Mouse (Mus musculus) embryonic facial prominence, embryonic 10.5 days (tissue): ENCODE data around the gene Cnot6. TPM values are rescaled to one million over a fixed set of nuclear protein-coding genes. Genes with fewer than 3 reads are reported as not detected.

Experiments used
- DNase-seq: peaks from one replicate; pipeline ENCODE4 v3.0.0-alpha.2; 2017; ENCODE audit warnings: low spot score
- H3K27ac ChIP-seq: fragments of 300-500 bp; sonication (generic); replicated peaks from 2 replicates; pipeline ENCODE4 v1.5.1; 2016; ENCODE audit warnings: mild to moderate bottlenecking
- H3K27me3 ChIP-seq: fragments of 300-500 bp; sonication (generic); replicated peaks from 2 replicates; pipeline ENCODE4 v1.6.1; 2016; ENCODE audit warnings: low read depth, mild to moderate bottlenecking; ENCODE audit not compliant: poor library complexity, severe bottlenecking
- H3K36me3 ChIP-seq: fragments of 300-500 bp; sonication (generic); replicated peaks from 2 replicates; pipeline ENCODE4 v1.6.1; 2016; ENCODE audit warnings: mild to moderate bottlenecking, moderate library complexity
- H3K4me1 ChIP-seq: fragments of 300-500 bp; sonication (generic); 2 replicates; pipeline ENCODE4 v1.6.1; 2016
- H3K4me3 ChIP-seq: fragments of 300-500 bp; sonication (generic); 2 replicates; pipeline ENCODE4 v1.5.1; 2016; ENCODE audit warnings: mild to moderate bottlenecking, moderate library complexity
- H3K9me3 ChIP-seq: fragments of 300-500 bp; sonication (generic); 2 replicates; pipeline ENCODE4 v1.6.1; 2016; ENCODE audit warnings: mild to moderate bottlenecking
- WGBS: fragments of 180-500 bp; shearing (Covaris S2); methylation state at CpG from one replicate; pipeline ENCODE4 v1.1.7; 2016; 5-methylcytosine and 5-hydroxymethylcytosine counted together
- polyA plus RNA-seq: library from polyadenylated mRNA; unstranded; fragments of >200 nt; fragmentation: Nextera tagmentation; extraction: Ambion mirVana; gene quantifications from 2 replicates; pipeline ENCODE4 v1.2.1, GENCODE M21; 2016

The Cnot6 gene
- polyA plus RNA-seq, 1 experiment from 2014 or later: 61.7 TPM

DNA sequence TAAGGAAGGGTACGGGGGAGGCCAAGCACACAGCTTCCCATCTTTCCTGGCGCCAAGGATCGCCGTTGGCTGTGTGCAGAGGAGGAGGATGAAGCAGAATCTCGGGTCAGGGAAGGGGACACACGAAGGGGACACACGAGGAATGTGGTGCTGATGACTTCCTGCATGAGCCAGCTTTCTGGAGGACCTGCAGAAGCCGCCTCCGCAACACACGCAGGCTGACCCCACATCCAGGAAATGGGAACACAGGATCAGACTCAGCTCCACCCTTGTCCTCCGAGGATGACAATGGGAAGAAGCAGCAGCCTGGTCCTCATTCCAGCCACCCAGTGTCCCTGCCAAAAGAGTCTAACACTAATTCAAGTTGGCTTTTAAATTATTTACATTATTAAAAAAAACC, 22.2 kb upstream of the Cnot6 start:
- Histone ChIP-seq H3K27ac (no peak overlapping the region), H3K4me1 (0 out of 2 replicates have a peak, but pooled peaks cover 3% of the 10 kb centered on the region), H3K9me3 (no peaks in the 10 kb centered on the region), H3K27me3 (no peaks in the 10 kb centered on the region), H3K36me3 (no peaks in the 10 kb centered on the region), H3K4me3 (no peak overlapping the region)
- WGBS: 79% methylated on average over 11 of the region's 11 CpGs
- no peak for DNase-seq

DNA sequence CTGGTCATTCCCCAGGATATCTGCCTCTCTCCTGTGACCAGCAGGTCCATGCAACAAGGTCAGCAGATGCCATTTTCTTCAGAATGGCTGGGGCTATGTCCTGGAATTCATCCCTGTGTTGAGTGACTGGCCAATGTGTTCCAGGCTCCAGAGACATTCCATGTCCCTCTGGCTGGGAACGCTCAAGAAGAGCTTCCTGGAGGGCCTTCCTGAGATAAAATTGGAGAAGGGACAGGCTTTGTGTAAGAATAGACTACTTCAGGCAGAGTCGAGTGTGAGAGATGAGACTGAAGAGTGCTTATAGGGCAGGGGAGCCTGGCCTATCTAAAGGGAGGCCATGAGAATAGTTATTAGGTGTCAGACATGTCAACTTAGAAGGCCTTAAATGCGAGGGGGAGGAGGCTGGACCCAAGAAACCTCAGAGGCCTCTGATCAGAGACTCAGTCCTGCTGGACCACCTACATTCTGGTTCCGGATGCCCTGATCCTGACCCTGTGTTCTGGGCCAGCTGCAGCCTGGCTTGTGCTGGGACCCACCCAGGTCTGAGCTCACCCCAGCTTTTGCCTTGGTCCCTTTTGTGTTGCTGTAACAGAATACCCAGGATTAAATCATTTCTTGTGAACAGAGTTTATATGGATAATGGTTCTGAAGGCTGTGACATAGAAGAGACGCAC, 17.9 kb upstream of the Cnot6 start:
- no peak for DNase-seq
- H3K36me3 ChIP-seq: no peaks in the 10 kb centered on the region
- H3K4me3 ChIP-seq: no peak overlapping the region
- no peak overlapping the region for H3K27ac ChIP-seq
- H3K9me3 ChIP-seq: no peaks in the 10 kb centered on the region
- no peaks in the 10 kb centered on the region for H3K27me3 ChIP-seq
- no peaks in the 10 kb centered on the region for H3K4me1 ChIP-seq
- 85% methylated on average over 5 of the region's 5 CpGs for WGBS

DNA sequence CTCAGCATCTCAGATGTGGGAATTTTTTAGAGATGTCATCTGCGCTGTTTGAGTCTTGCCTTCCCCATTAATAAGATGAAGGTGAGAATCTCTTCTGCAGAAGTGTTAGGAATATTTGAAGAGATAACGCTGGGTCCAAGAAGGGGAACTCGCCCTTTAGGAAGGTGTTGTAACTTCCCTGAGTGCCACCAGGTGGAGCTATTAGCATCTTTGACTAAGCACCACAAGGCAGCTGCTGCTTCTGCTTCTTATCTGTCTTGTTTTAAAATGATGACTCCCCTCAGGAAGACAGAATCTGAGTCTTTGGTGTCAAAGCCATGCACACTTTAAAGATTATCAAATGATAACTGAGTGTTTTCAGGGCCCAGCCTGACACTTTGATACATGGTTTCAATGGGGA, 15.4 kb upstream of the Cnot6 start:
- 14% methylated on average over 3 of the region's 3 CpGs for WGBS
- Histone ChIP-seq H3K27ac (no peak overlapping the region), H3K4me3 (no peak overlapping the region), H3K36me3 (no peaks in the 10 kb centered on the region), H3K27me3 (no peaks in the 10 kb centered on the region), H3K9me3 (no peaks in the 10 kb centered on the region), H3K4me1 (no peaks in the 10 kb centered on the region)
- DNase-seq: peak; percentile 56

DNA sequence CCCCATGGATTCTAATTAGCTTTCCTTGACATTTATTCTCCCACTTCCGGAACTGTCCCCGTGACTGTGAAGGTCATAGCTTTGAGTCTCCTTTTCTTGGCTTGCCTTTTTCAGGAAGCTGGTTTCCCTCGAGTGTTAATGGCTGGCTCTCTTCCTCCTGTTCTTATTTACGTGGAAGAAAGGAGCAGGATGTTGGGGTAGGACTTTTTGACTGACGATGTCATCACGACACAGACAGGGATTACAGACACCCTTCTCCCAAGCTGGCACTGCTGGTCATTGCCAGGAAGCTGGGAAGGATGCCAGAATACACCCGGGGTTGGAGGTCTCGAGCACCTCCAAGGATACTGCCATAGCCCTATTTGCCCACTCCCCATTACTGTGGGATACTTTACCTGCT, 14.3 kb upstream of the Cnot6 start:
- Histone ChIP-seq H3K9me3 (no peaks in the 10 kb centered on the region), H3K36me3 (no peaks in the 10 kb centered on the region), H3K27ac (no peak overlapping the region), H3K27me3 (no peaks in the 10 kb centered on the region), H3K4me1 (no peaks in the 10 kb centered on the region), H3K4me3 (no peak overlapping the region)
- 77% methylated on average over 8 of the region's 8 CpGs for WGBS
- DNase-seq: no peak

DNA sequence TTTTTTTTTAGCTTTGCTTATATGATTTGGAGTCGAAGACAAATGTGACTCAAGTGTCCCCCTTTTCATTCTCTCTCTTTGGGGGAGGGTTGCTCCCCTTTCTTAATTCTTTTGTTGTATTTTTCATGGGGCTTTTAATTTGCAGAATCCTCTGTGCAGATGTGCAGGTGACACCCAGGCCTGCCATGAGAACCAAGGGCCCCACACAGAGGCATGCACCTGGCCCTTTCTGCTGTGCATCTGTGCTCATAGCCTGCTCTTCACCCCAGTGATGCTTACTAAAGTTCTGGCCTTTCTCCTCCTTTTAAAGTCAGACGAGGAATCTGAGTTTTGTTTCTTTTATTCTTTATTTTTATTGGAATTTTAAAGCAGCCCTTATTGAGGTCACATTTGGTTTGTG, 12.2 kb upstream of the Cnot6 start:
- 80% methylated on average over 2 of the region's 2 CpGs for WGBS
- no peaks in the 10 kb centered on the region for H3K9me3 ChIP-seq
- no peaks in the 10 kb centered on the region for H3K4me1 ChIP-seq
- DNase-seq: no peak
- H3K36me3 ChIP-seq: peaks cover 11% of the 10 kb centered on the region
- no peak overlapping the region for H3K27ac ChIP-seq
- no peaks in the 10 kb centered on the region for H3K27me3 ChIP-seq
- no peak overlapping the region for H3K4me3 ChIP-seq

DNA sequence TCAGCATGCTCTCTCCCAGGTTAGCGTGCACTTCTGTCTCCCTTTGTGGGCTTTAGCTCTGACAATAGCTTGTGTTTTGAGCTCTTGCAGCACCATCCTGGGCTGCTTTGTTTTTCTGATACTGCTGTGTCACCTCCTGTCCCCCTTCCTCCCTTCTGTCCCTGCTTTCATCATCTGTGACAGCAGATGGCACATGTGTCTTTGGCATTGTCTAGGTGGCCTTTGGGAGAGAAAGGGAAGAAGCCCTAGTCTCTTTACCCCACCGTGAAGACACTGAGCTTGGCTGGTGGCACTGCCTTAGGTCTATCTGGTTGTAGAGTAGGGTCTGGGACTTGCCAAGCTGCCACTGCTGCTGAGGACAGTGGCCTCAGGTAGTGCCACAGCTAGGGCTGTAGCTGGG, 10.8 kb upstream of the Cnot6 start:
- WGBS: 78% methylated on average over 2 of the region's 2 CpGs
- Histone ChIP-seq H3K9me3 (no peaks in the 10 kb centered on the region), H3K27ac (no peak overlapping the region), H3K4me3 (no peak overlapping the region), H3K4me1 (no peaks in the 10 kb centered on the region), H3K36me3 (peaks cover 17% of the 10 kb centered on the region), H3K27me3 (no peaks in the 10 kb centered on the region)
- DNase-seq: no peak

DNA sequence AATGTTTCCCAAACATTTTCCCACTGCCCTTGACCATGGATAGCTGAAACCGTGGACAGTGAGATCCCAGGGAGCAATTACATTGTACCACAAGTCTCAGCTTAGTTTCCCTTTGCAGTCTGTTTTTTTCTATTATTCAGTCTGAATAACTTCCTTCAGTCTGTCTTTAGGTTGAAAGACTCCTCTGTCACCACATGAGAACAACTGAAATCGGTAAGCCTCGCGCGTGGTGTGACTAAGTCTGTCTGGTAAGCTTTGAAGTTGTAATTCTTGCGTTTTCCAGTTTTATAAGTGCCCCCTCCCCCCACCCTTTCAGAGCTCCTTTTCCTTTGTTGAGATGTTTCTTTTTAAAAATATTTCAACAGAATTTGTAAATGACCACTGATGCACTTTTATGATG, 10.2 kb upstream of the Cnot6 start:
- WGBS: 77% methylated on average over 6 of the region's 6 CpGs
- DNase-seq: no peak
- peaks cover 18% of the 10 kb centered on the region for H3K36me3 ChIP-seq
- no peaks in the 10 kb centered on the region for H3K9me3 ChIP-seq
- H3K4me3 ChIP-seq: no peak overlapping the region
- H3K27ac ChIP-seq: no peak overlapping the region
- no peaks in the 10 kb centered on the region for H3K4me1 ChIP-seq
- H3K27me3 ChIP-seq: no peaks in the 10 kb centered on the region

DNA sequence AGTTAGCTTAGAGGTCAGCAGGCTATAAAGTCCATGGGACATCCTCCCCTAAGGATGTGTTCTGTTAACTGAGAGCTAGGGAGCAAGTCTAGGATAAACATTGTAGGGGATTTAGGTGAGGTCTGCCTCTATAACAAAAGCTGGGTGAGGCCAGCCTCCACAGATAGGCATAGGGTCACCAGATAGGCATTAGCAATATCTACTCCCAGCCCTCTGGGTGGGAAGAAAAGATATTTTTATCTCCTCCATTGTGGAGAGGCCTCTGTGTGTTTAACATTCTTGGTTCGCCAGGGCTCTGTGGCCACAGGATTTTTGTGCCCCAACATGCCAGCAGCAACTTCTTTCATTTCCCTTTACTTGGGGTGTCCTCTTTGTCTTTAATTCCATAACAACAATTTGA, 8.8 kb upstream of the Cnot6 start:
- Histone ChIP-seq H3K4me1 (no peaks in the 10 kb centered on the region), H3K27me3 (no peaks in the 10 kb centered on the region), H3K4me3 (no peak overlapping the region), H3K9me3 (no peaks in the 10 kb centered on the region), H3K36me3 (peaks cover 21% of the 10 kb centered on the region), H3K27ac (no peak overlapping the region)
- DNase-seq: no peak
- 95% methylated on average over 1 of the region's 1 CpGs for WGBS

DNA sequence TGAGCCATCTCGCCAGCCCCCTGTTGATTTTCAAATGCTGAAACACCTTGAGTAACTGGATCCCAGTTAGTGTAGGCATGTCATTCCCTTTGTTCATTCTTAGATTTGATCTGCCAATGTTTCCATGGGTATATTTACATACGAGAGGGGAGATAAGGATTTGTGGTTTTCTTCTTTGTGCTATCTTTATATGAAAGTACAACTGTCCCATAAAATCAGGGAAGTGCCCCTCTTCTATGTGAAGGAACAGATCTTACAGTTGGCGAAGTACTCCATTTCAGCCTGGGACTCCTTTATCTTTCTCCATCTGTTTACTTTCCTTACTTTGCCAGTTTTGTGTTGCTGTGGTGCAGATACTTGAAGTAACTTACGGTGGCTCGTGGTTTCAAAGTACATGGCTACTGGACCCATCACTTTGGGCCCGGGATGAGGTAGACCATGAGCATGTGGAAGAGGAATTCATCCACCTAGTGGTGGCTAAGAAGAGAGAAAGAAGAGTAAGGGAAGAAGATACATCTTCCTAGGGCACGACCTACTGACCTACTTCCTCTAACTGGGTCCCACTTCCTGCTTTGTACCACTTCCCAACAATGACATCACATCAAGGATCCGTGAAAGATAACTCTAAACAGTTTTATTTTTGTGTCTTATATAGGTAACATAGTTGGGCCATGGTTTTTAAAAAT, 7.1 kb upstream of the Cnot6 start:
- H3K36me3 ChIP-seq: peaks cover 21% of the 10 kb centered on the region
- no peaks in the 10 kb centered on the region for H3K9me3 ChIP-seq
- H3K4me3 ChIP-seq: no peak overlapping the region
- H3K27ac ChIP-seq: no peak overlapping the region
- no peak for DNase-seq
- WGBS: 86% methylated on average over 8 of the region's 8 CpGs
- no peaks in the 10 kb centered on the region for H3K27me3 ChIP-seq
- H3K4me1 ChIP-seq: no peaks in the 10 kb centered on the region

DNA sequence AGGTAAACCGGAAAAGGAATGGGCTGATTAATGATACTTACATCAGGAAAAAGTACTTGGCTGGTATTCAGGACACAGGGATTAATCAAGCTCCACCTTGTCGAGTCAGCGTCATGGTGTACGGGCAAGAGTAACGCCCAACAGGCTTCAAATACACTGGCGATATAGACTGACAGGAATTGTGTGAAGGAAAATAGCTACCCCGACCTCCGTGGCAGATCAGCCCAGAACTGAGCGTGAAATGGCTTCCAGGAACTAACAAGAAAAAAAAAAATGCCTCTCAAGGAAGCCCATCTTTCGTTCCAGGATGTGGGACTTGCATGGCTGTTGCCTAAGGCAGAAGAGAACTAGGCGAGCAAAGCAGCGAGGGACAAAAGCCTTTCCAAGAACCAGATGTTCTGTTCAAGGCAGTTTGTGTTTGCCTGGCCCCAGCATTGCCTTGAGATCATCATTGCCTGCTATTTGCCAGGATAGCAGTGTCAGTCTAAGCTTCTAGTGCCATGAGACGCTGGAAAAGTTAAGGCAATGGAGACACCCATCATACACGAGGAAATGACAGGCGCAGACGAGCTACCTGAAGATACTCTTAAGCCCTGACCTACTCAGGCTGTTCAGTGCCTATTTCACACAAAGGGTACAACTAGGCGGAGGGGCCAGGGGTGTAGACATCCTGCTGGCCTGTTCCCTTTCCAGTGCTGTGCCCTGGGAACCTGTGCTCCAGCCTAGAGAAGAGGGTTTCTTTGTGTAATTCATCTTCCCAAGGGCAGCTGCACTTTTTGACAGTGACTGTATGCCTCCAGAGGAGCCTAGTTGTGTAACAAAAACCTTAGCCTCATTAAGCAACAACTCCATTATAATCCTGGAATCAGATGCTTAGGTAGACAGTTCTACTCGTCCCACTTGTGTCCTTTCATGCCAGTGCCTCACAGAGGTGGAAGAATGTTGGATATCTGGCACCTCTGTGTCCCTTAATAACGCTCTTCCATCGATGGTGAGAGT, 1.1 kb upstream of the Cnot6 start:
- H3K9me3 ChIP-seq: no peaks in the 10 kb centered on the region
- H3K27ac ChIP-seq: peak overlapping the region; percentile 100
- H3K4me3 ChIP-seq: peak overlapping the region; percentile 99
- WGBS: 33% methylated on average over 20 of the region's 20 CpGs
- DNase-seq: peak; percentile 51
- peaks cover 22% of the 10 kb centered on the region for H3K36me3 ChIP-seq
- peaks cover 35% of the 10 kb centered on the region for H3K4me1 ChIP-seq
- H3K27me3 ChIP-seq: no peaks in the 10 kb centered on the region

DNA sequence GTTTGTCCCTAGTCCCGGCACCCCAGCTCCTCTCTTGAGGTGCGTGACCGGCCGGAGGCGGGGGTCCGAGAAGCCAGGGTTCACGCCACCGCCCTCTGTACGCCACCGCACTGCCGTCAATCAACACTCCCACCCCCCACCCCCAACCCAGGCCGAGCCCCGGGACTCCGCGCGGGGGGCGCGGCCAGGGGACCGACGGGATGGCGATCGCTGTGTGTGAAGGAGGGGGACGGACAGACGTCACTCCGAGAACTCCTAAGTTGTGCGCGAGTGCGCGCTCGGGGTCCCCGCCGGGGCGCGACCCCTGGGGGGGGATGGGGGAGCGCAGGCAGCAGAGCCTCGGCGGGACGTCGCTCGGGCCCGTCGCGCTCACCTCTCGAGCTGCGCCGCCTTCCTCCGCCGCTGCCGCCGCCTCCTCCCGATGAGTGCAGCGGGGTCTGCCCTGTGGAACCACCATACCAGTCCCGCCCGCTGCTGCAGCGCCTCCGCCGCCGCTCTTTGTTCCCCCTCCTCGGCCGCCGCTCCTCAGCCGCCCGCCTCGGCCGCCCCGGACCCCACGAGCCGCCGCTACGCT, 455 bp downstream of the Cnot6 start:
- Histone ChIP-seq H3K9me3 (no peaks in the 10 kb centered on the region), H3K4me1 (peaks cover 35% of the 10 kb centered on the region), H3K36me3 (peaks cover 32% of the 10 kb centered on the region), H3K4me3 (peak overlapping the region; percentile 99), H3K27ac (peak overlapping the region; percentile 100), H3K27me3 (no peaks in the 10 kb centered on the region)
- WGBS: under 1% methylated on average over 70 of the region's 70 CpGs
- peak; percentile 79 for DNase-seq

DNA sequence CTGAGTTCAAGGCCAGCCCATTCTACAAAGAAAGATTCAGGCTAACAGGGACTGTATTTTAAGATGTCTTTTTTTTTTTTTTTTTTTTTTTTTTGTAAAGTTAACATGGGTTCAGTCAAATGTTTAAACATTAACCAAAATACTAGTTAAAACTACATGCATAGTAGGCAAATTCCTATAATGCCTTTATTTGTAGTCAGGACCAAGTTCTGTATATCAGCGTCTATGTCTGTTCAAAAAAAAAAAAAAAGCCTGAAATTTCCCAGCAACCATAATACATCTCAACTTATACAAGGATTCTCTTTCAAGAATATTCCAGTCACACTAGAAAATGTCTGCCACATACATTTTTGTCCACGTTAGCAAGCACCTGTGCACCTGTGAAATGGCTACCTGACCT, 1.9 kb downstream of the Cnot6 start:
- Histone ChIP-seq H3K36me3 (peaks cover 46% of the 10 kb centered on the region), H3K4me1 (peaks cover 35% of the 10 kb centered on the region), H3K9me3 (no peaks in the 10 kb centered on the region), H3K4me3 (peak overlapping the region; percentile 99), H3K27ac (no peak overlapping the region), H3K27me3 (no peaks in the 10 kb centered on the region)
- no peak for DNase-seq
- WGBS: 88% methylated on average over 2 of the region's 2 CpGs
